In the genomic region with DNA sequence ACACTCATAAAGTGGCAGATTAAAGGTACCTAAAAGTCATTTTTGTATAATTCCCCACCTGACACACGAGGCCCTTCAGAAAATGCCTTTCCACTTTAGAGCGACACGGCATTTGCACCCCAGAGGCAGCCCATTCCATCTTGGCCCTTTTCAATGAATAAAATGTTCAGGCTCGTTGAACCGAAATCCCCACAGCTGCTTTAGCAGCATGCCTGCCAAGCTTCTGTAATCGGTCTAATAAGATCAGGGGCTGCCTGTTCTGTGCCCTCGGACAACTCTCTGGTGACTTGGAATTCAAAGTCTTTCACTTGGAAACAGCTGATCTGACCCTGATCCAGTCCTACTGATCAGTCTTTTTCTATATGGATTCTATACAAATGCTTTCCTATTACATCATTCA, we compare ENCODE assay signal across 29 mouse cellular contexts.
A peak's percentile ranks its signal among the peaks of the same experiment; 100 is the strongest.
DNase-seq lines count a peak whose midpoint lies in the region; ATAC-seq and TF ChIP-seq lines count a peak whose summit lies in the region.
"Had no signal": no experiment of that assay in that cellular context is flagged by ENCODE, and none has a peak within 500 bp of the region (broad histone marks: within the 10 kb centered on the region; RNA-seq: fewer than 3 reads in every experiment).

No protein-coding gene starts in this region.

- H3K4me1 ChIP-seq in hindbrain, embryonic 14.5 days (replicated peaks; ENCODE audit: control insufficient read depth, insufficient read depth, low read length), result no peaks in the 10 kb centered on the region
- no peaks in the 10 kb centered on the region for H3K4me1 ChIP-seq in hindbrain, embryonic 12.5 days
- no peaks in the 10 kb centered on the region for H3K4me1 ChIP-seq in midbrain, embryonic 14.5 days (ENCODE audit: control insufficient read depth, insufficient read depth, low read length)
- no peaks in the 10 kb centered on the region for H3K4me1 ChIP-seq in midbrain, embryonic 15.5 days
- H3K4me1 ChIP-seq in stomach, postnatal 0 days (replicated peaks; ENCODE audit: control insufficient read depth, insufficient read depth), result no peaks in the 10 kb centered on the region
- H3K4me1 ChIP-seq: embryonic facial prominence, embryonic 12.5 days; heart, embryonic 10.5 days; heart, embryonic 15.5 days; limb, embryonic 13.5 days; liver, embryonic 13.5 days; megakaryocyte, embryonic 14.5 days; midbrain, embryonic 12.5 days had no signal

- ATAC-seq in hindbrain, embryonic 14.5 days (ENCODE audit: low FRiP score), result no peak
- ATAC-seq in hindbrain, embryonic 12.5 days (ENCODE audit: low FRiP score), result no peak
- ATAC-seq in midbrain, embryonic 14.5 days (ENCODE audit: low FRiP score, low TSS enrichment), result no peak
- no peak for ATAC-seq in midbrain, embryonic 15.5 days (replicated peaks)
- no peak for ATAC-seq in stomach, postnatal 0 days (ENCODE audit: low FRiP score, low TSS enrichment)
- ATAC-seq: intestine, embryonic 16.5 days; lung, postnatal 0 days had no signal

- H3K36me3 ChIP-seq in hindbrain, embryonic 14.5 days (replicated peaks; ENCODE audit: control insufficient read depth, insufficient read depth), result no peaks in the 10 kb centered on the region
- H3K36me3 ChIP-seq in hindbrain, embryonic 12.5 days, result no peaks in the 10 kb centered on the region
- H3K36me3 ChIP-seq in midbrain, embryonic 14.5 days (ENCODE audit: control insufficient read depth, insufficient read depth, low read length), result no peaks in the 10 kb centered on the region
- no peaks in the 10 kb centered on the region for H3K36me3 ChIP-seq in midbrain, embryonic 15.5 days (replicated peaks)
- no peaks in the 10 kb centered on the region for H3K36me3 ChIP-seq in stomach, postnatal 0 days (ENCODE audit: control insufficient read depth, insufficient read depth, low read length)
- H3K36me3 ChIP-seq: embryonic facial prominence, embryonic 12.5 days; forebrain, embryonic 12.5 days; G1E; heart, embryonic 10.5 days; heart, embryonic 15.5 days; limb, embryonic 13.5 days; liver, embryonic 13.5 days; midbrain, embryonic 12.5 days had no signal

- no peak overlapping the region for H3K9ac ChIP-seq in hindbrain, embryonic 14.5 days
- H3K9ac ChIP-seq in hindbrain, embryonic 12.5 days, result no peak overlapping the region
- no peak overlapping the region for H3K9ac ChIP-seq in midbrain, embryonic 14.5 days (replicated peaks; ENCODE audit: low read length)
- no peak overlapping the region for H3K9ac ChIP-seq in midbrain, embryonic 15.5 days
- no peak overlapping the region for H3K9ac ChIP-seq in stomach, postnatal 0 days (ENCODE audit: low read length)
- H3K9ac ChIP-seq: embryonic facial prominence, embryonic 12.5 days; forebrain, embryonic 12.5 days; heart, embryonic 15.5 days; limb, embryonic 13.5 days; liver, embryonic 13.5 days; midbrain, embryonic 12.5 days had no signal

- H3K27ac ChIP-seq in hindbrain, embryonic 14.5 days, result no peak overlapping the region
- no peak overlapping the region for H3K27ac ChIP-seq in hindbrain, embryonic 12.5 days
- no peak overlapping the region for H3K27ac ChIP-seq in midbrain, embryonic 14.5 days (replicated peaks; ENCODE audit: low read depth, low read length)
- H3K27ac ChIP-seq in midbrain, embryonic 15.5 days, result no peak overlapping the region
- no peak overlapping the region for H3K27ac ChIP-seq in stomach, postnatal 0 days (replicated peaks)
- H3K27ac ChIP-seq: embryonic facial prominence, embryonic 12.5 days; forebrain, embryonic 12.5 days; heart, embryonic 10.5 days; heart, embryonic 15.5 days; limb, embryonic 13.5 days; liver, embryonic 13.5 days; midbrain, embryonic 12.5 days had no signal

- no peaks in the 10 kb centered on the region for H3K27me3 ChIP-seq in hindbrain, embryonic 14.5 days (ENCODE audit: control insufficient read depth, insufficient read depth, low read length)
- H3K27me3 ChIP-seq in hindbrain, embryonic 12.5 days, result no peaks in the 10 kb centered on the region
- no peaks in the 10 kb centered on the region for H3K27me3 ChIP-seq in midbrain, embryonic 14.5 days (ENCODE audit: control insufficient read depth, insufficient read depth, low read length)
- H3K27me3 ChIP-seq in midbrain, embryonic 15.5 days (replicated peaks), result no peaks in the 10 kb centered on the region
- no peaks in the 10 kb centered on the region for H3K27me3 ChIP-seq in stomach, postnatal 0 days (ENCODE audit: control insufficient read depth, insufficient read depth, low read length)
- H3K27me3 ChIP-seq: embryonic facial prominence, embryonic 12.5 days; forebrain, embryonic 12.5 days; heart, embryonic 15.5 days; limb, embryonic 13.5 days; liver, embryonic 13.5 days; midbrain, embryonic 12.5 days had no signal

- H3K4me3 ChIP-seq in hindbrain, embryonic 14.5 days (replicated peaks; ENCODE audit: low read length), result no peak overlapping the region
- no peak overlapping the region for H3K4me3 ChIP-seq in hindbrain, embryonic 12.5 days
- no peak overlapping the region for H3K4me3 ChIP-seq in midbrain, embryonic 14.5 days (replicated peaks; ENCODE audit: low read depth, low read length)
- H3K4me3 ChIP-seq in midbrain, embryonic 15.5 days, result no peak overlapping the region
- H3K4me3 ChIP-seq in stomach, postnatal 0 days (ENCODE audit: low read depth, low read length), result no peak overlapping the region
- H3K4me3 ChIP-seq: embryonic facial prominence, embryonic 12.5 days; forebrain, embryonic 12.5 days; heart, embryonic 10.5 days; heart, embryonic 15.5 days; limb, embryonic 13.5 days; liver, embryonic 13.5 days; megakaryocyte, embryonic 14.5 days; midbrain, embryonic 12.5 days had no signal

- DNase-seq in cerebellum, postnatal 14 days, result peak; percentile 41 to 44
- DNase-seq in cerebellum, postnatal 25 days, result no peak
- peak; percentile 54 for DNase-seq in hindbrain, embryonic 14.5 days (ENCODE audit: low spot score)
- DNase-seq in midbrain, embryonic 14.5 days, result peak; percentile 50
- DNase-seq in retina, postnatal 1 day, result peak; percentile 58
- no peak for DNase-seq in stomach, postnatal 0 days (ENCODE audit: low spot score)
- DNase-seq: adrenal gland, postnatal 14 days; cerebellum, adult 11-12 months; cerebellum, adult 9-11 months; gastrocnemius, postnatal 14 days; heart, postnatal 36 days; kidney, adult 9 months; kidney, postnatal 14 days; layer of hippocampus, adult 9-11 months; liver, embryonic 13.5 days; lung, adult 18-20 months; lung, postnatal 4 days had no signal

- WGBS in hindbrain, embryonic 14.5 days, result 36% methylated on average over 7 of the region's 7 CpGs
- WGBS in hindbrain, embryonic 12.5 days, result 68% methylated on average over 7 of the region's 7 CpGs
- WGBS in midbrain, embryonic 14.5 days, result 30% methylated on average over 7 of the region's 7 CpGs
- 32% methylated on average over 7 of the region's 7 CpGs for WGBS in midbrain, embryonic 15.5 days
- WGBS in stomach, postnatal 0 days, result 82% methylated on average over 7 of the region's 7 CpGs

- TF ChIP-seq EP300 in stomach, postnatal 0 days (optimal IDR thresholded peaks at IDR 0.05), result no peak

- H3K9me3 ChIP-seq in hindbrain, embryonic 14.5 days (ENCODE audit: control insufficient read depth, low read length), result no peaks in the 10 kb centered on the region
- H3K9me3 ChIP-seq in hindbrain, embryonic 12.5 days (replicated peaks), result no peaks in the 10 kb centered on the region
- H3K9me3 ChIP-seq in midbrain, embryonic 14.5 days (ENCODE audit: control insufficient read depth, low read length), result no peaks in the 10 kb centered on the region
- no peaks in the 10 kb centered on the region for H3K9me3 ChIP-seq in midbrain, embryonic 15.5 days
- no peaks in the 10 kb centered on the region for H3K9me3 ChIP-seq in stomach, postnatal 0 days (ENCODE audit: control insufficient read depth, low read length)
- H3K9me3 ChIP-seq: embryonic facial prominence, embryonic 12.5 days; forebrain, embryonic 12.5 days; G1E; heart, embryonic 10.5 days; heart, embryonic 15.5 days; limb, embryonic 13.5 days; liver, embryonic 13.5 days; midbrain, embryonic 12.5 days had no signal

- no peak for TF ChIP-seq CTCF in stomach, postnatal 0 days (IDR thresholded peaks at IDR 0.05; ENCODE audit: low read depth)

- H3K4me2 ChIP-seq in hindbrain, embryonic 14.5 days (replicated peaks), result no peak overlapping the region
- no peak overlapping the region for H3K4me2 ChIP-seq in hindbrain, embryonic 12.5 days (replicated peaks)
- H3K4me2 ChIP-seq in midbrain, embryonic 14.5 days (ENCODE audit: low read length), result no peak overlapping the region
- no peak overlapping the region for H3K4me2 ChIP-seq in midbrain, embryonic 15.5 days
- H3K4me2 ChIP-seq in stomach, postnatal 0 days (replicated peaks; ENCODE audit: low read depth), result no peak overlapping the region
- H3K4me2 ChIP-seq: embryonic facial prominence, embryonic 12.5 days; forebrain, embryonic 12.5 days; heart, embryonic 15.5 days; limb, embryonic 13.5 days; liver, embryonic 13.5 days; midbrain, embryonic 12.5 days had no signal

Comparison
In these comparisons a context has a peak if more than half of its experiments do, and no peak if none do; other contexts are left out.
1. DNase-seq: peak in cerebellum, postnatal 14 days (2 of 2), hindbrain, embryonic 14.5 days (single experiment), midbrain, embryonic 14.5 days (single experiment) and retina, postnatal 1 day (single experiment); none in cerebellum, postnatal 25 days (0 of 2) and stomach, postnatal 0 days (single experiment).